Mouse (Mus musculus): ENCODE data around the gene Gm20388. TPM values are rescaled to one million over a fixed set of nuclear protein-coding genes. Genes with fewer than 3 reads are reported as not detected.

The Gm20388 gene
- polyA plus RNA-seq, 1 experiment from 2014 or later: 1.4 TPM

- H3K27ac ChIP-seq (ENCODE audit: low read length): no peak overlapping the region
- ATAC-seq (ENCODE audit: low read depth): no peak
- no peak overlapping the region for H3K9ac ChIP-seq (ENCODE audit: low read depth, low read length)
- H3K4me2 ChIP-seq (ENCODE audit: low read depth, low read length): no peak overlapping the region
- H3K4me1 ChIP-seq (ENCODE audit: control insufficient read depth, low read depth, low read length): peaks cover 3% of the 10 kb centered on the region
- H3K4me3 ChIP-seq (ENCODE audit: low read depth, low read length): no peak overlapping the region
- no peaks in the 10 kb centered on the region for H3K36me3 ChIP-seq (ENCODE audit: control insufficient read depth, insufficient read depth)
- peaks cover 3% of the 10 kb centered on the region for H3K27me3 ChIP-seq (ENCODE audit: control insufficient read depth, insufficient read depth, low read depth, low read length)
- H3K9me3 ChIP-seq (replicated peaks; ENCODE audit: control insufficient read depth, low read length): no peaks in the 10 kb centered on the region
- WGBS (ENCODE audit: insufficient replicate concordance): 61% methylated on average over 8 of the region's 8 CpGs
Measured at GRCm38 (mm10) chr8:122856288-122856687, 2945.6 kb downstream of the Gm20388 start.

- Histone ChIP-seq H3K27me3 (ENCODE audit: control insufficient read depth, insufficient read depth, low read depth, low read length) (peaks cover 8% of the 10 kb centered on the region), H3K9ac (ENCODE audit: low read depth, low read length) (no peak overlapping the region), H3K27ac (ENCODE audit: low read length) (no peak overlapping the region), H3K4me1 (ENCODE audit: control insufficient read depth, low read depth, low read length) (peaks cover 3% of the 10 kb centered on the region), H3K4me3 (ENCODE audit: low read depth, low read length) (no peak overlapping the region), H3K4me2 (ENCODE audit: low read depth, low read length) (no peak overlapping the region), H3K36me3 (ENCODE audit: control insufficient read depth, insufficient read depth) (no peaks in the 10 kb centered on the region), H3K9me3 (replicated peaks; ENCODE audit: control insufficient read depth, low read length) (no peaks in the 10 kb centered on the region)
- WGBS (ENCODE audit: insufficient replicate concordance): 38% methylated on average over 13 of the region's 13 CpGs
- ATAC-seq (ENCODE audit: low read depth): no peak
Measured at GRCm38 (mm10) chr8:122859843-122860242, 2949.2 kb downstream of the Gm20388 start.

GRCm38 (mm10) chr8:122864719-122865129, 2954.1 kb downstream of the Gm20388 start:
- WGBS (ENCODE audit: insufficient replicate concordance): 55% methylated on average over 26 of the region's 26 CpGs
- H3K9me3 ChIP-seq (replicated peaks; ENCODE audit: control insufficient read depth, low read length): no peaks in the 10 kb centered on the region
- H3K9ac ChIP-seq (ENCODE audit: low read depth, low read length): no peak overlapping the region
- H3K27ac ChIP-seq (ENCODE audit: low read length): no peak overlapping the region
- H3K4me1 ChIP-seq (ENCODE audit: control insufficient read depth, low read depth, low read length): peaks cover 2% of the 10 kb centered on the region
- no peak overlapping the region for H3K4me3 ChIP-seq (ENCODE audit: low read depth, low read length)
- H3K4me2 ChIP-seq (ENCODE audit: low read depth, low read length): no peak overlapping the region
- H3K36me3 ChIP-seq (ENCODE audit: control insufficient read depth, insufficient read depth): no peaks in the 10 kb centered on the region
- no peak for ATAC-seq (ENCODE audit: low read depth)
- peaks cover 13% of the 10 kb centered on the region for H3K27me3 ChIP-seq (ENCODE audit: control insufficient read depth, insufficient read depth, low read depth, low read length)

- 40% methylated on average over 10 of the region's 10 CpGs for WGBS (ENCODE audit: insufficient replicate concordance)
- no peak for ATAC-seq (ENCODE audit: low read depth)
- no peaks in the 10 kb centered on the region for H3K36me3 ChIP-seq (ENCODE audit: control insufficient read depth, insufficient read depth)
- H3K4me2 ChIP-seq (ENCODE audit: low read depth, low read length): no peak overlapping the region
- no peak overlapping the region for H3K4me3 ChIP-seq (ENCODE audit: low read depth, low read length)
- peaks cover 13% of the 10 kb centered on the region for H3K27me3 ChIP-seq (ENCODE audit: control insufficient read depth, insufficient read depth, low read depth, low read length)
- H3K9me3 ChIP-seq (replicated peaks; ENCODE audit: control insufficient read depth, low read length): no peaks in the 10 kb centered on the region
- H3K27ac ChIP-seq (ENCODE audit: low read length): no peak overlapping the region
- no peak overlapping the region for H3K9ac ChIP-seq (ENCODE audit: low read depth, low read length)
- peaks cover 2% of the 10 kb centered on the region for H3K4me1 ChIP-seq (ENCODE audit: control insufficient read depth, low read depth, low read length)
Measured at GRCm38 (mm10) chr8:122865441-122865840, 2954.8 kb downstream of the Gm20388 start.

- H3K4me2 ChIP-seq (ENCODE audit: low read depth, low read length): no peak overlapping the region
- H3K36me3 ChIP-seq (ENCODE audit: control insufficient read depth, insufficient read depth): no peaks in the 10 kb centered on the region
- no peak overlapping the region for H3K9ac ChIP-seq (ENCODE audit: low read depth, low read length)
- no peak for ATAC-seq (ENCODE audit: low read depth)
- H3K4me1 ChIP-seq (ENCODE audit: control insufficient read depth, low read depth, low read length): peaks cover 2% of the 10 kb centered on the region
- H3K9me3 ChIP-seq (replicated peaks; ENCODE audit: control insufficient read depth, low read length): no peaks in the 10 kb centered on the region
- no peak overlapping the region for H3K27ac ChIP-seq (ENCODE audit: low read length)
- peaks cover 13% of the 10 kb centered on the region for H3K27me3 ChIP-seq (ENCODE audit: control insufficient read depth, insufficient read depth, low read depth, low read length)
- 46% methylated on average over 8 of the region's 8 CpGs for WGBS (ENCODE audit: insufficient replicate concordance)
- H3K4me3 ChIP-seq (ENCODE audit: low read depth, low read length): no peak overlapping the region
Measured at GRCm38 (mm10) chr8:122866231-122866630, 2955.6 kb downstream of the Gm20388 start.

GRCm38 (mm10) chr8:122867982-122868381, 2957.3 kb downstream of the Gm20388 start:
- no peak overlapping the region for H3K4me2 ChIP-seq (ENCODE audit: low read depth, low read length)
- no peak overlapping the region for H3K27ac ChIP-seq (ENCODE audit: low read length)
- H3K9me3 ChIP-seq (replicated peaks; ENCODE audit: control insufficient read depth, low read length): no peaks in the 10 kb centered on the region
- no peak for ATAC-seq (ENCODE audit: low read depth)
- peaks cover 5% of the 10 kb centered on the region for H3K4me1 ChIP-seq (ENCODE audit: control insufficient read depth, low read depth, low read length)
- no peaks in the 10 kb centered on the region for H3K36me3 ChIP-seq (ENCODE audit: control insufficient read depth, insufficient read depth)
- peaks cover 13% of the 10 kb centered on the region for H3K27me3 ChIP-seq (ENCODE audit: control insufficient read depth, insufficient read depth, low read depth, low read length)
- 79% methylated on average over 6 of the region's 6 CpGs for WGBS (ENCODE audit: insufficient replicate concordance)
- H3K4me3 ChIP-seq (ENCODE audit: low read depth, low read length): no peak overlapping the region
- no peak overlapping the region for H3K9ac ChIP-seq (ENCODE audit: low read depth, low read length)

DNA sequence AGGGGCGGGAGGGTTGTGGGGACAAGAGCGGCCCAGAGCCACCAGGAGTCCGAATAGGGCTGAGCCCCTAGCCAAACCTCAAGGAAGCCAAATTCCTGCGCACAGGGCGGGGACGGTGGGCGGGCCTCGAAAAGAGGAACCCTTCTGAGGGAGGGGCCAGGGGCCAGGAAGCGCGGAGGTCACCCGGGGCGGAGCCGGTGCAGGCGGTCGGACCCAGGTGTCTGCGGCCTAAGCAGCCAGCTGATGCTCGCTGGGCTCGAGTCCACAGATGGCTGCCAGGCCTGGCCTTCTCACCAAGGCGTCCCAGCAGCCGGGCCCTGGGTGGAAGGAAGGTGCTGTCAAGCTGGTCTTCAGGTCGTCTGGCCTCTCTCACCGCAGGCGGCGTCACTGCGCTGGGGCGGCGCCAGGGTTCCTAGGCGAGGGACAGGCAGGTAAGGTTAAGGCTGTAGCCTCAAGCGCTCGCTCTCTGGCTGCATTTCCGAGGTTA, 2959.8 kb downstream of the Gm20388 start:
- H3K4me1 ChIP-seq (ENCODE audit: control insufficient read depth, low read depth, low read length): peaks cover 5% of the 10 kb centered on the region
- WGBS (ENCODE audit: insufficient replicate concordance): 15% methylated on average over 31 of the region's 31 CpGs
- H3K4me2 ChIP-seq (ENCODE audit: low read depth, low read length): peak overlapping the region; percentile 55
- no peaks in the 10 kb centered on the region for H3K9me3 ChIP-seq (replicated peaks; ENCODE audit: control insufficient read depth, low read length)
- 0 out of 2 replicates have a peak overlapping the region, but pooled peaks have one; percentile 14 for H3K9ac ChIP-seq (ENCODE audit: low read depth, low read length)
- H3K27ac ChIP-seq (ENCODE audit: low read length): no peak overlapping the region
- H3K27me3 ChIP-seq (ENCODE audit: control insufficient read depth, insufficient read depth, low read depth, low read length): no peaks in the 10 kb centered on the region
- no peaks in the 10 kb centered on the region for H3K36me3 ChIP-seq (ENCODE audit: control insufficient read depth, insufficient read depth)
- peak overlapping the region; percentile 41 for H3K4me3 ChIP-seq (ENCODE audit: low read depth, low read length)
- peak; percentile 42; the same call in 1 of the 2 replicates for ATAC-seq (ENCODE audit: low read depth)

GRCm38 (mm10) chr8:122871663-122872062, 2961.0 kb downstream of the Gm20388 start:
- Histone ChIP-seq H3K4me2 (ENCODE audit: low read depth, low read length) (no peak overlapping the region), H3K4me1 (ENCODE audit: control insufficient read depth, low read depth, low read length) (peaks cover 5% of the 10 kb centered on the region), H3K9ac (ENCODE audit: low read depth, low read length) (no peak overlapping the region), H3K9me3 (replicated peaks; ENCODE audit: control insufficient read depth, low read length) (no peaks in the 10 kb centered on the region), H3K4me3 (ENCODE audit: low read depth, low read length) (no peak overlapping the region), H3K36me3 (ENCODE audit: control insufficient read depth, insufficient read depth) (no peaks in the 10 kb centered on the region), H3K27ac (ENCODE audit: low read length) (no peak overlapping the region), H3K27me3 (ENCODE audit: control insufficient read depth, insufficient read depth, low read depth, low read length) (no peaks in the 10 kb centered on the region)
- WGBS (ENCODE audit: insufficient replicate concordance): 46% methylated on average over 9 of the region's 9 CpGs
- peak; percentile 50; the same call in 1 of the 2 replicates for ATAC-seq (ENCODE audit: low read depth)

GRCm38 (mm10) chr8:122873171-122873570, 2962.5 kb downstream of the Gm20388 start:
- H3K9ac ChIP-seq (ENCODE audit: low read depth, low read length): no peak overlapping the region
- no peak for ATAC-seq (ENCODE audit: low read depth)
- H3K4me2 ChIP-seq (ENCODE audit: low read depth, low read length): no peak overlapping the region
- 30% methylated on average over 6 of the region's 6 CpGs for WGBS (ENCODE audit: insufficient replicate concordance)
- H3K4me3 ChIP-seq (ENCODE audit: low read depth, low read length): no peak overlapping the region
- H3K4me1 ChIP-seq (ENCODE audit: control insufficient read depth, low read depth, low read length): peaks cover 5% of the 10 kb centered on the region
- H3K27ac ChIP-seq (ENCODE audit: low read length): no peak overlapping the region
- H3K27me3 ChIP-seq (ENCODE audit: control insufficient read depth, insufficient read depth, low read depth, low read length): no peaks in the 10 kb centered on the region
- H3K36me3 ChIP-seq (ENCODE audit: control insufficient read depth, insufficient read depth): no peaks in the 10 kb centered on the region
- no peaks in the 10 kb centered on the region for H3K9me3 ChIP-seq (replicated peaks; ENCODE audit: control insufficient read depth, low read length)

Data from liver, embryonic 16.5 days (tissue).